Mouse (Mus musculus) hematopoietic stem cell, adult 5-6 weeks (primary cell): ENCODE data around the gene Proser3. TPM values are rescaled to one million over a fixed set of nuclear protein-coding genes. Genes with fewer than 3 reads are reported as not detected.
"Not testable (repeated sequence)": the region's sequence is repeated elsewhere in the genome, so short reads cannot be mapped to it uniquely, and the experiment has no call there.

Experiments
- ATAC-seq, 2 experiments: fragments of 125-278 bp in 1 of 2; replicated peaks in 1 of 2; 2 replicates each; pipeline ENCODE4 v1.8.0; 2016 to 2017; ENCODE audit warnings: inconsistent platforms in 2 of 2, mild to moderate bottlenecking in 2 of 2, moderate number of reproducible peaks in 2 of 2, low read depth in 1 of 2, moderate TSS enrichment in 1 of 2; ENCODE audit not compliant: low FRiP score in 2 of 2, poor library complexity in 2 of 2, severe bottlenecking in 2 of 2, insufficient read depth in 1 of 2, low TSS enrichment in 1 of 2
- total RNA-seq: library from RNA; stranded (forward); fragments of 172-1452, 232-1000 nt; gene quantifications from 2 replicates; pipeline ENCODE4 v1.2.3, GENCODE M21; 2017

The Proser3 gene
- total RNA-seq, 1 experiment from 2014 or later, result 14.4 TPM

DNA sequence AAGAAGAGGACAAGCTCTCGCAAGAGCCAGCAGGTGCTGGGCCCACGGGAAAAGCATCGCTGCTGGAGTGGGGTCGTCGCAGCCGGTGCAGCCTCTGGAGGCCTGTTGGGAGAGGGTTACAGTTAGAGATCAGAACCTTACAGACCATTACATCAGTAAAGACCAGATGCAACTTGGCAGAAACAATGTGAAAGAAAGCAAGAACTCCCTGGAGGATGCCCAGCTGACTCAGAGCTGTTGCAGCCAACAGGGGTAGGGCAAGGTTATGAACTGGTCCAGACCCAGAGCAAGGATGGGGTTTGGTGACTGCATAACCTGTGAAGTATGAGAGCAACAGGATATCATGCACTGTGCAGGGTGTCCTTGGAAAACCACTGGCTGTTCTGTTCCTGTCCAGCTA, 27.6 kb downstream of the Proser3 start:
- no peak for ATAC-seq

DNA sequence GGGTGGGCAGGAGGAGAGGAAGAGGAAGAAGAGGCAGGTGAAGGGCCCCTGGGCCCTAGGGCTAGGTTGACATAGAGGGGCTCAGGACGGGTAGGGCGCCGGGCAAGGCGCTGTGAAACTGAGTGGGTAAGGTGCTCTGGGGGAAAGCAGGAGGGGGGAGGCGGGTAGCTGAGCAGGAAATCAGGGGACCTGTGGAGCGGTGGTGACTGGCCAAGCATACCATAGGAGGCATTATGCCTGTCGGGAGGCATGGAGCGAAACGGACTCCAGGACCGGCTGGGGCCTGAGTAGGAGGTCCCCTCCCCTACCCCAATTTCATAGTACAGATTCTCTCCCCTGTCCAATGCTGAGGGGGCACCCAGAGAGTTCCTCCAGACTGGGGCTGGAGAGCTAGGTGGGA, 29.2 kb downstream of the Proser3 start:
- ATAC-seq, result no peak

DNA sequence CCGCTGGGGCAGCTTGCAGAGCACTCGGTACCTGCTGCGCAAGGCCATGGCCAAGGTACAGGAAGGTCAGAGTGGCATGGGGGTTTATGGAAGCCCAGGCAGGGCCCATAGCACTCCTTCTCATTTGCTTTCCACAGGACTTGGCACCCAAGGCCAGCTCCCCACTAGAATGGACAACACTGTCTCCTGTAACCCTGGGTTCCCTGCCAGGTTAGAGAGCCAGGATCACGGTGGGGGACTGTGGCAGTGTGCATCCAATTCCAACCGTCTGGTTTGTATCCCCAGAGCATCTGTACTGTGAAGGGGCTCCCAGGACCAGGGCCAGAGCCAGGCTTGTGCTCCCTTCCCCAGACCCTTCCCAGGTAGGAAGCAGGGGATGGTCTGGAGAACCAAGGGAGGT, 31.2 kb downstream of the Proser3 start:
- no peak for ATAC-seq

DNA sequence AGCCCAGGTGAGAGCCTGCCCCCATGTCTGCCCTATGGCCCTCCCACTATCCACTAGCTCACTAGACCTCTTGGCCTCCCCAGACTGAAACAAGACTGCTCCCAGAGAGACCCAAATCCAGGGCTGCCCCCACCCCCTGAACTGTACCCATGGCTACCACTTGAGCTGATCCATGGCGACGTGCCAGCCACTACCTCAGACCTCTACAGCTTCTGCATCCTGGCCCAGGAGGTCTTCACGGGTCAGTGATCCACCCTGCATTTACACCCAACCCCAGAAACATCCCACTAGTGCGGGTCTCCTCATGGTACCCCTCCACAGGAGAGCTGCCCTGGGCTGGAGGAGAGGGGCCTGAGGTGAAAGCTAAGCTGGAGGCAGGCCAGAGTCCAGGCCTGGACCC, 31.7 kb downstream of the Proser3 start:
- ATAC-seq, result no peak

DNA sequence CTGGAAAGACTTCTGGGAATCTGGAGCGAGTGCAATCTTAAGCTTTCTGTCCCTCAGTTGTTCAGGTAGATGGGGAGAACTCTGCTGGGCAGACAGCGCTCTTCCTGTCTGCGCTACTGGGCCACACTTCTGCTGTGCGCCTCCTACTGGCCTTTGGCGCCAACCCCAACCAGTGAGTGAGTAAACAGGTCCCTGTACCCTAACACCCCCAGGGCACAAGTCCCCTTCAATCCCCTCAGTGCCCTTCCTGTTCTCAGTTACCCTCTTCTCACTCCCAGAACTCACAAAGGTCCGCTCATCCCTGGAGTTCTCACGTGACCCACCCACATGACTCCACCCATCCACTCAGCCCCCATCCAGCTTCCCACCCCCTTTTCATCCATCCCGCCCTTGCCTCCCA, 33.8 kb downstream of the Proser3 start:
- ATAC-seq, result no peak

DNA sequence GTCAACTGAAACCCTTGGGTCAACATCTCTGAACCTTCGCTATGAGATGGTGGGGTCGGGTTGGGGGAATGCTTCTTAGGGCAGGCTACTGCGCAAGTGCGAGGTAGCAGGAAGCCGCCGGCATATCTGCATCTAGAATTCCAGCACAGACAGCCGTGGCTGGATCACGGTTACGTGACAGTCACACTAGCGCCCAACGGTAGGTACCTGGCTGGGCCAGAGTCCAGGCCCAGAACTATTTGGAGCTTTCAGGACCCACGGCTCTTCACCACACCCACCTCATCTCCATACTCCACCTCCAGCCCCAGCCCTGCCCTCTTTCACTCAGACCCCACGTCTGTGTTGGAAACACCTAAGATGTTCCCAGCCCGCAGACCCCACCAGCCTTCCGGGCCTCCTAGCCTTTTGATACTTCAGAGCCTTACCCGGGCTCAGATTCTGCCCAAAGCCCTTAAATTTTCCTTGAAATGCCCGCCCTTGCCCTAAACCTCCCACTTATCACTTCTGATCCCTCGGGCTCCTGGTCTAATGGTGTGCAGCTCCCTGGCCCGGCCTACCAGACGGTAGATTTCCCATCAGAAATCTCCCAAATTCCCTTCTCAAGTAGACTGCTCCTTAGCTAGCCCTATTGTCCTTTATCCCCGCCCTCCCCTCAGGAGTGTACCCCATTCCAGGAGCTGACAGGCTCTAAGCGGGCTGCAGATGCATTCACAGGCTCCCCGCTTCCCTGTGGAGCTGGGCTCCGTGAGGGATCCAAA, 36.9 kb downstream of the Proser3 start:
- no peak for ATAC-seq

DNA sequence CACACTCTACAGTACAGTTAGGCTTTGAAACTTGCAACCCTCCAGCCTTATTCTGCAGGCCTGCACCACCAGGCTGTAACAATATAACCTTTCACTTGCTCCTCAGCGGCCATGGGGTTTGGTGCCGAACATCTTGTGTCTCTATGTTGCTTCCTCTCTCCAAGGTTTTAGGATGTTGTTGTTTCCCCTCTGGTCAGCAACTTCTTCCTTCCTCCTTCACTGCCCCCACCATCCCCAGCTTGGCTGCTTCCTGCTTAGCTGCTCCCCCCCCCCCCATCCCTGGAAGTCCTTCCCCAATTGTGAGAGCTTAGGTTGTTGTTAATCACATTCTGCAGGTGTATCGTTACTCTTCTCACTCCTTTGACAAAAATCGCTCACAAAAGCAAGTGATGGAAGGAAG, 44.0 kb downstream of the Proser3 start:
- ATAC-seq, result no peak

DNA sequence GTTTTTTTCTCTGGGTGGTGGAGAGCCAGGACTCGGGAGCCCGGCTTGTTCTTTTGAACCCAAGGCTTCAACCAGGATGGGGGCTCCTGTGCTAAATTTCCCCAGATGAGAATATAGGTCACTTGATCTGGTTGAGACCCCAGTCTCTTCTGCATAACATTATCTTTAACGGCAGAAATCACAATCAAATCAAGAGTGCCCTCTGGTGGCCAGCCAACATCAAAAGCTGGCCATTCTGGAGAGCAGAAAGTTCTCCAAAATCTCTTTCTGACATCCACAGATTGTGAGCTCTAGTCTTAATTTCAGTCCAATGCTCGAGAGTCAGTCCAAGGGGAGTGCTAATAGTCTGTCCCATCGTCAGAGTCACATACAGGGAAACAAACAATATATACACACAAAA, 50.9 kb downstream of the Proser3 start:
- not testable (repeated sequence) for ATAC-seq

DNA sequence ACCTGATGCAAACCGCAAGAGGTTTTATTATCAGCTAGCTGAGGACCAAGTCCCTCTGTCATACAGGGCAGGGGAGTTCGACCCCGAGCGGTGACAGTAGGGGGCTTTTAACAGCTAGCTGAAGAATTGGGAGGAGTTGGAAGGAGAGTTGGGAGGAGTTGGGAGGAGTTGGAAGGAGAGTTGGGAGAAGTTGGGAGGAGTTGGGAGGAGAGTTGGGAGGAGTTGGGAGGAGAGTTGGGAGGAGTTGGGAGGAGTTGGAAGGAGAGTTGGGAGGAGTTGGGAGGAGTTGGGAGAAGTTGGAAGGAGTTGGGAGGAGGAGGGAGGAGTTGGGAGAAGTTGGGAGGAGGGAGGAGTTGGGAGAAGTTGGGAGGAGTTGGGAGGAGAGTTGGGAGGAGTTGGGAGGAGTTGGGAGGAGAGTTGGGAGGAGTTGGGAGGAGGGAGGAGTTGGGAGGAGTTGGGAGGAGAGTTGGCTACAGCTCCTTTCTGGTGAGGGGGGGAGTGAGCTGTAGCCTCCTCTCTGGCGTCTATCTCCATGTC, 56.5 kb downstream of the Proser3 start:
- not testable (repeated sequence) for ATAC-seq

DNA sequence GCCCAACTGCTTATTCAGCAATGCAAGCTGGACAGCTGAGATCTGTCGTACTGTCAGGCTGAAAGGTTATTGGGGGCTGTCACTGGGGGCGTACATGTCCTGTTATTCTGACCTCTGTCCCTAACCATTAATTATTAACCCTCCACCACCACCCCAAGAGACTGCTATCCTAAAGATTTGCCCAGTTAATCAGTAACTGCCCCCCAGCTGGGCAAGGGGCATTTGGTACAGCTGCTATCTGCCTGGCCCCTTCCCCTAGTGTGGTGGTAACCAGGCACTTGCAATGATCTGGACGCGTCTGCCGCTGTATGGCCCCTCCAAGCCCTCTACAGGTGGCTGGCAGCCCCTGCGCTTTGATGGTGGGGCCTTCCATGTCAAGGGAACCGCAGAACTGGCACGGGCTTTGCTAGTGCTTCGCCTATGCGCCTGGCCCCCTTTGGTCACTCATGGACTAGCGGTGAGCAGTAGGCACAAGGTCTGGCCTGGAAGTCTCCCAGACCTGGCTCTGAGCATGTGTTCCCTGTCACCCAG, 58.6 kb downstream of the Proser3 start, which contains the start of gene Prodh2:
Gene Prodh2, plus strand, starts transcription at position 222 of the 531 bp plus-strand sequence.
- ATAC-seq, result no peak; a peak in 1 of 4 replicates

DNA sequence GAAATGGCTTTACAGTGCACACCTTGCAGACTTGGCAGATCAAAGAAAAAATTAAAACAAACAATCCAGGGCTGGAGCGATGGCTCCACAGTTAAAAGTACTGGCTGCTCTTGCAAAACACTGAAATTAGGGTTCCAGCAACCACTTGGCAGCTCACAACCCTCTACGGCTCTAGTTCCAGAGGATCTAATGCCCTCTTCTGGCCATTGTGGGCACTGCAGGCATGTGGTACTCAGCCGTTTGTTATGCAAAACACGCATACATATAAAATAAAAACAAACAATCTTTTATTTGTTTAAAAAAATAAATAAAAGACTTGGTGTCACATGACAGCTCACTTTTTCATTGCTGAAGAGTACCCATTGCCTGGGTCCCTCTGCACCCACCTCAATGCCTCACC, 59.3 kb downstream of the Proser3 start:
- peak; percentile 51 to 59; a peak in 2 of 4 replicates for ATAC-seq

DNA sequence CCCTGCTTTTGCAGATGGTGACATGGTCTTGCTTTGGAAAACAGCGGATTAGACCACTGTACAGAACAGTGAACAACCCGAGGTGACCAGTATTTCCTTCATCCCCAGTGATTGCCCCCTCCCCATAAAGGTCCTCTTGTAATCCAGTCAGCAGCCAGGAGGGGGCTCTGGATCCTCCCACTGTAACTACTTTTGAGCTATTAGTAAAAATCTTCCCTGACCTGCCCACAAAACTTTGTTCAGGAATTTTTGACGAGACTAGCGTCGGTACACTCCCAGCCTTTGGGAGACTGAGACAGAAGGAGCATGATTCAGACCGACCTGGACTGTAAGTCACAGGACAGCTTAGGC, 61.2 kb downstream of the Proser3 start:
- no peak for ATAC-seq

DNA sequence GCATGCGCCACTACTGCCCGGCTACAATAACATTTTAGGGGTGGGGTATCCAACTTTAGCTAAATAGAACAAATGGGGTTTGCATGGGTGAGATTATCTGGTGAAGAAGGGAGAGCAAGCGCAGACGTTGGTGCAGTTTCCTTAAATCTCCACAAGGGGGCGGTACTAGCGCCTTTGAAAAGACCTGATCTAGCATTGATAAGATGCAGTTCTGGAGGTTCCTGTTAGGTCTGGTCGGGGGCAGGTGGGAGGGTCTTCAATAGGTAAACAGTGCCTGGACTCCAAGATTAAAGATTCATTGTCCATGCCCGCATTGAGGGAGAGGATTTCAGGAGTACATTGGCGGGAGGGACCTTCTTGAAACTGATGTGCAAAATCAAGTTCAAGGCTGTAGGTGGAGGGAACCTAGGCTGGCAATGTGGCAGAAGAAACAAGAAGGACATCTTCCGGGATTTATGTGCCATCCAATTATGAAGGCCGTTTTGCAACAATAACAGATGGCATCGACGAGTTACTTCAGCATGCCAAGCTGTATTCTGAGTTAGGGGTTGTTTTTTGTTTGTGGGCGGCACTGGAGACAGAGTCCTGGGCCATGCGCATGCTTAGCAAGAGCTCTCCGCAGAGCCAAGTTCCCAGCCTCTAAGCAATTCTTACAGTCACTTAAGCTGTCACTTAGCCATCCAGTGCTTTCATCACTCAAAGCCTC, 61.7 kb downstream of the Proser3 start:
- no peak for ATAC-seq

Other genes with a start within 250 kb of the Proser3 start
- 30.5 and 41.4 TPM in 2 replicates for gene Alkbh6, start 243.6 kb downstream of the Proser3 start, total RNA-seq
- gene Syne4, start 237.5 kb downstream of the Proser3 start, total RNA-seq, result 2.2 and 2.8 TPM in 2 replicates
- gene E130208F15Rik, start 230.6 kb downstream of the Proser3 start, total RNA-seq, result 0.44 and 3.9 TPM in 2 replicates
- 8.3 and 11.9 TPM in 2 replicates for gene Sdhaf1, start 228.4 kb downstream of the Proser3 start, total RNA-seq
- gene Lrfn3, start 189.5 kb downstream of the Proser3 start, total RNA-seq, result not detected in 2 replicates
- 50.4 and 134 TPM in 2 replicates for gene Tyrobp, start 138.5 kb downstream of the Proser3 start, total RNA-seq
- 11.6 and 14.3 TPM in 2 replicates for gene Hcst, start 132.4 kb downstream of the Proser3 start, total RNA-seq
- gene Nfkbid, start 130.6 kb downstream of the Proser3 start, total RNA-seq, result 40.3 and 45.4 TPM in 2 replicates
- gene Aplp1, start 106.8 kb downstream of the Proser3 start, total RNA-seq, result not detected in 2 replicates
- not detected in 2 replicates for gene Kirrel2, start 94.6 kb downstream of the Proser3 start, total RNA-seq
- gene Nphs1, start 94.0 kb downstream of the Proser3 start, total RNA-seq, result 0.55 and 1.4 TPM in 2 replicates
- gene Prodh2, start 58.7 kb downstream of the Proser3 start, total RNA-seq, result not detected in 2 replicates
- 10.3 and 15.1 TPM in 2 replicates for gene Arhgap33, start 17.2 kb downstream of the Proser3 start, total RNA-seq
- 1.6 and 2.7 TPM in 2 replicates for gene Hspb6, start 121 bp downstream of the Proser3 start, total RNA-seq
- 19.6 and 39.0 TPM in 2 replicates for gene Lin37, start 7.5 kb upstream of the Proser3 start, total RNA-seq
- gene U2af1l4, start 11.0 kb upstream of the Proser3 start, total RNA-seq, result 79.4 and 148 TPM in 2 replicates
- 5.0 and 9.4 TPM in 2 replicates for gene Gm49396, start 11.0 kb upstream of the Proser3 start, total RNA-seq
- gene Psenen, start 11.3 kb upstream of the Proser3 start, total RNA-seq, result 122 and 158 TPM in 2 replicates
- 0.63 TPM in 1 of 2 replicates, not detected in the other for gene Igflr1, start 13.1 kb upstream of the Proser3 start, total RNA-seq
- 18.7 and 26.5 TPM in 2 replicates for gene Kmt2b, start 36.4 kb upstream of the Proser3 start, total RNA-seq
- not detected in 2 replicates for gene Zbtb32, start 46.6 kb upstream of the Proser3 start, total RNA-seq
- not detected in 2 replicates for gene Upk1a, start 60.5 kb upstream of the Proser3 start, total RNA-seq
- gene Cox6b1, start 73.9 kb upstream of the Proser3 start, total RNA-seq, result 272 and 375 TPM in 2 replicates
- gene Etv2, start 83.6 kb upstream of the Proser3 start, total RNA-seq, result not detected in 2 replicates
- 17.5 and 44.4 TPM in 2 replicates for gene Rbm42, start 98.0 kb upstream of the Proser3 start, total RNA-seq
- gene Haus5, start 112.7 kb upstream of the Proser3 start, total RNA-seq, result 16.2 and 20.0 TPM in 2 replicates
- gene Pmis2, start 119.3 kb upstream of the Proser3 start, total RNA-seq, result not detected in 2 replicates
- gene 2200002J24Rik, start 146.6 kb upstream of the Proser3 start, total RNA-seq, result not detected in 2 replicates
- gene Atp4a, start 159.9 kb upstream of the Proser3 start, total RNA-seq, result 0.25 TPM in 1 of 2 replicates, not detected in the other
- 34.0 and 38.9 TPM in 2 replicates for gene Tmem147, start 177.2 kb upstream of the Proser3 start, total RNA-seq
- gene Gapdhs, start 191.4 kb upstream of the Proser3 start, total RNA-seq, result not detected in 2 replicates
- 0.25 and 2.8 TPM in 2 replicates for gene Sbsn, start 199.2 kb upstream of the Proser3 start, total RNA-seq
- 5.8 TPM in 1 of 2 replicates, not detected in the other for gene Dmkn, start 211.5 kb upstream of the Proser3 start, total RNA-seq
- gene Krtdap, start 235.6 kb upstream of the Proser3 start, total RNA-seq, result not detected in 2 replicates